Comparison of ENCODE assay signal across 21 mouse cellular contexts in genomic region chr1:91437573-91437972, GRCm38 (mm10). TPM values are rescaled to one million over a fixed set of nuclear protein-coding genes. Genes with fewer than 3 reads are reported as not detected.
DNase-seq lines count a peak whose midpoint lies in the region; ATAC-seq and TF ChIP-seq lines count a peak whose summit lies in the region.
"Had no signal": no experiment of that assay in that cellular context is flagged by ENCODE, and none has a peak within 500 bp of the region (broad histone marks: within the 10 kb centered on the region; RNA-seq: fewer than 3 reads in every experiment).

No protein-coding gene starts in this region.

- intact Hi-C loops in heart, adult 2 months (cut with DNase I), result loop anchor here (2.0 kb wide), 1 partner anchor 21 kb away; the partner anchor contains the start of gene Per2

- TF ChIP-seq POLR2A in heart, adult 2 months (IDR thresholded peaks at IDR 0.05; ENCODE audit: insufficient read depth, low read depth, low read length), result no peak

- H3K27ac ChIP-seq in heart, adult 2 months, result peak overlapping the region; percentile 94
- H3K27ac ChIP-seq in heart, embryonic 10.5 days, result no peak overlapping the region
- peak overlapping the region; percentile 99 for H3K27ac ChIP-seq in brown adipose tissue, adult 24 weeks (replicated peaks; ENCODE audit: low read depth, low read length)
- no peak overlapping the region for H3K27ac ChIP-seq in hindbrain, embryonic 13.5 days
- H3K27ac ChIP-seq in intestine, embryonic 16.5 days (ENCODE audit: low read length), result no peak overlapping the region
- H3K27ac ChIP-seq: forebrain, embryonic 10.5 days; macrophage; midbrain, embryonic 15.5 days had no signal

- TF ChIP-seq CTCF in heart, adult 2 months (IDR thresholded peaks at IDR 0.05), result no peak

- ATAC-seq in hindbrain, embryonic 13.5 days (ENCODE audit: low FRiP score), result no peak
- ATAC-seq in intestine, embryonic 16.5 days, result no peak
- ATAC-seq: hindbrain, embryonic 16.5 days; midbrain, embryonic 15.5 days had no signal

- 93% methylated on average over 7 of the region's 7 CpGs for WGBS in heart, adult 2 months
- 88% methylated on average over 7 of the region's 7 CpGs for WGBS in heart, embryonic 10.5 days
- WGBS in hindbrain, embryonic 13.5 days, result 91% methylated on average over 7 of the region's 7 CpGs
- WGBS in intestine, embryonic 16.5 days, result 87% methylated on average over 7 of the region's 7 CpGs

- no peak overlapping the region for H3K4me3 ChIP-seq in heart, adult 2 months
- H3K4me3 ChIP-seq in heart, embryonic 10.5 days, result no peak overlapping the region
- H3K4me3 ChIP-seq in brown adipose tissue, adult 24 weeks (ENCODE audit: insufficient read depth, low read depth, low read length), result no peak overlapping the region
- no peak overlapping the region for H3K4me3 ChIP-seq in hindbrain, embryonic 13.5 days
- no peak overlapping the region for H3K4me3 ChIP-seq in intestine, embryonic 16.5 days (ENCODE audit: low read length)
- H3K4me3 ChIP-seq: embryonic facial prominence, embryonic 13.5 days; forebrain, embryonic 10.5 days; layer of hippocampus, adult 2 months; left cerebral cortex, adult 2 months; midbrain, embryonic 15.5 days; stomach, embryonic 15.5 days had no signal

- H3K9ac ChIP-seq in heart, adult 2 months (ENCODE audit: low read depth, low read length), result no peak overlapping the region
- H3K9ac ChIP-seq in hindbrain, embryonic 13.5 days, result no peak overlapping the region
- no peak overlapping the region for H3K9ac ChIP-seq in intestine, embryonic 16.5 days (ENCODE audit: low read depth, low read length)
- H3K9ac ChIP-seq: embryonic facial prominence, embryonic 13.5 days; midbrain, embryonic 15.5 days; stomach, embryonic 15.5 days had no signal

- peaks cover 14% of the 10 kb centered on the region for H3K36me3 ChIP-seq in heart, adult 2 months (ENCODE audit: control insufficient read depth, insufficient read depth, low read length)
- peaks cover 47% of the 10 kb centered on the region; the same call in 1 of the 2 replicates for H3K36me3 ChIP-seq in heart, embryonic 10.5 days
- H3K36me3 ChIP-seq in hindbrain, embryonic 13.5 days, result peaks cover 64% of the 10 kb centered on the region
- peaks cover 21% of the 10 kb centered on the region for H3K36me3 ChIP-seq in intestine, embryonic 16.5 days (ENCODE audit: control insufficient read depth, insufficient read depth, low read length)
- H3K36me3 ChIP-seq: forebrain, embryonic 10.5 days had no signal

- no peak overlapping the region for H3K4me2 ChIP-seq in hindbrain, embryonic 13.5 days
- no peak overlapping the region for H3K4me2 ChIP-seq in intestine, embryonic 16.5 days (ENCODE audit: low read depth, low read length)
- H3K4me2 ChIP-seq: embryonic facial prominence, embryonic 13.5 days; midbrain, embryonic 15.5 days; stomach, embryonic 15.5 days had no signal

- no peaks in the 10 kb centered on the region for H3K9me3 ChIP-seq in heart, embryonic 10.5 days
- no peaks in the 10 kb centered on the region for H3K9me3 ChIP-seq in hindbrain, embryonic 13.5 days
- no peaks in the 10 kb centered on the region for H3K9me3 ChIP-seq in intestine, embryonic 16.5 days (ENCODE audit: control insufficient read depth, low read length)
- H3K9me3 ChIP-seq: embryonic facial prominence, embryonic 13.5 days; forebrain, embryonic 10.5 days; midbrain, embryonic 15.5 days; stomach, embryonic 15.5 days had no signal

- no peak for DNase-seq in heart, adult 2 months
- no peak for DNase-seq in heart, embryonic 10.5 days (ENCODE audit: low spot score)
- peak; percentile 51 for DNase-seq in 416B (ENCODE audit: low read depth)
- DNase-seq in lung, postnatal 10 days, result peak; percentile 59
- no peak for DNase-seq in cerebellum, adult 9-11 months
- DNase-seq: cerebellum, adult 11 months; gastrocnemius, postnatal 36 days; kidney, adult 9 months; spleen, adult 18-20 months; thymus, postnatal 14 days had no signal

- no peaks in the 10 kb centered on the region for H3K79me2 ChIP-seq in heart, adult 2 months (replicated peaks; ENCODE audit: control insufficient read depth, insufficient read depth, low read length)

- peaks cover 19% of the 10 kb centered on the region for H3K4me1 ChIP-seq in heart, adult 2 months (ENCODE audit: control insufficient read depth, insufficient read depth, low read length)
- peaks cover 16% of the 10 kb centered on the region for H3K4me1 ChIP-seq in heart, embryonic 10.5 days
- H3K4me1 ChIP-seq in brown adipose tissue, adult 24 weeks (ENCODE audit: control insufficient read depth, insufficient read depth, insufficient read length, low read length), result peaks cover 25% of the 10 kb centered on the region
- peaks cover 15% of the 10 kb centered on the region for H3K4me1 ChIP-seq in hindbrain, embryonic 13.5 days (replicated peaks)
- peaks cover 16% of the 10 kb centered on the region for H3K4me1 ChIP-seq in intestine, embryonic 16.5 days (ENCODE audit: control insufficient read depth, insufficient read depth, low read length)
- H3K4me1 ChIP-seq: midbrain, embryonic 15.5 days had no signal

- TF ChIP-seq EP300 in heart, adult 2 months (IDR thresholded peaks at IDR 0.05; ENCODE audit: insufficient read depth, low read depth, low read length), result no peak

- H3K27me3 ChIP-seq in heart, adult 2 months (ENCODE audit: control insufficient read depth, insufficient read depth, low read length), result no peaks in the 10 kb centered on the region
- no peaks in the 10 kb centered on the region for H3K27me3 ChIP-seq in heart, embryonic 10.5 days (ENCODE audit: insufficient read depth, poor library complexity, severe bottlenecking)
- no peaks in the 10 kb centered on the region for H3K27me3 ChIP-seq in hindbrain, embryonic 13.5 days
- H3K27me3 ChIP-seq in intestine, embryonic 16.5 days (replicated peaks; ENCODE audit: control insufficient read depth, insufficient read depth, low read length), result no peaks in the 10 kb centered on the region
- H3K27me3 ChIP-seq: embryonic facial prominence, embryonic 13.5 days; midbrain, embryonic 15.5 days; stomach, embryonic 15.5 days had no signal

RNA-seq across cellular contexts. Expression of gene Per2, which starts 21.6 kb away (rescaled TPM):
- 10 to 100 TPM in 1 of 2 experiments, 1 to 10 TPM in 1; 3.8 to 13.8 TPM for total RNA-seq in heart, adult 2 months (2021)
- polyA plus RNA-seq in heart, adult 2 months (2012; rRNA removed), result 5.3 and 6.3 TPM in 2 replicates
- 3.2 and 4.9 TPM in 2 replicates for polyA plus RNA-seq in heart, embryonic 10.5 days (2016; fragmentation: Nextera tagmentation; extraction: Ambion mirVana)
- polyA plus RNA-seq in brown adipose tissue, adult 24 weeks (2012; ENCODE audit: insufficient read depth, insufficient read length, missing spikeins), result 1.6 and 6.7 TPM in 2 replicates
- polyA plus RNA-seq in hindbrain, embryonic 13.5 days (2015; fragmentation: Nextera tagmentation; extraction: Ambion mirVana), result 4.3 and 4.6 TPM in 2 replicates
- polyA plus RNA-seq in intestine, embryonic 16.5 days (2015; fragmentation: Nextera tagmentation; extraction: Ambion mirVana), result 8.9 and 11.7 TPM in 2 replicates

RNA-seq across cellular contexts. Expression of gene Hes6, which starts 23.7 kb away (rescaled TPM):
- total RNA-seq in heart, adult 2 months (2021), result 10 to 100 TPM; 17.4 to 18.2 TPM
- 23.6 and 25.8 TPM in 2 replicates for polyA plus RNA-seq in heart, adult 2 months (2012; rRNA removed)
- polyA plus RNA-seq in heart, embryonic 10.5 days (2016; fragmentation: Nextera tagmentation; extraction: Ambion mirVana), result 70.6 and 74.2 TPM in 2 replicates
- polyA plus RNA-seq in brown adipose tissue, adult 24 weeks (2012; ENCODE audit: insufficient read depth, insufficient read length, missing spikeins), result 7.8 and 10.9 TPM in 2 replicates
- polyA plus RNA-seq in hindbrain, embryonic 13.5 days (2015; fragmentation: Nextera tagmentation; extraction: Ambion mirVana), result 207 and 235 TPM in 2 replicates
- 98.7 and 105 TPM in 2 replicates for polyA plus RNA-seq in intestine, embryonic 16.5 days (2015; fragmentation: Nextera tagmentation; extraction: Ambion mirVana)

RNA-seq across cellular contexts. Expression of gene Ilkap, which starts 39.0 kb away (rescaled TPM):
- total RNA-seq in heart, adult 2 months (2021), result 10 to 100 TPM; 47.3 to 49.0 TPM
- 36.6 and 43.6 TPM in 2 replicates for polyA plus RNA-seq in heart, adult 2 months (2012; rRNA removed)
- polyA plus RNA-seq in heart, embryonic 10.5 days (2016; fragmentation: Nextera tagmentation; extraction: Ambion mirVana), result 132 and 152 TPM in 2 replicates
- 37.9 and 39.9 TPM in 2 replicates for polyA plus RNA-seq in brown adipose tissue, adult 24 weeks (2012; ENCODE audit: insufficient read depth, insufficient read length, missing spikeins)
- 144 and 147 TPM in 2 replicates for polyA plus RNA-seq in hindbrain, embryonic 13.5 days (2015; fragmentation: Nextera tagmentation; extraction: Ambion mirVana)
- polyA plus RNA-seq in intestine, embryonic 16.5 days (2015; fragmentation: Nextera tagmentation; extraction: Ambion mirVana), result 102 and 112 TPM in 2 replicates

RNA-seq across cellular contexts. Expression of gene Traf3ip1, which starts 56.9 kb away (rescaled TPM):
- total RNA-seq in heart, adult 2 months (2021), result 1 to 10 TPM; 5.0 to 5.1 TPM
- polyA plus RNA-seq in heart, adult 2 months (2012; rRNA removed), result 5.0 and 5.3 TPM in 2 replicates
- polyA plus RNA-seq in heart, embryonic 10.5 days (2016; fragmentation: Nextera tagmentation; extraction: Ambion mirVana), result 6.1 and 7.3 TPM in 2 replicates
- polyA plus RNA-seq in brown adipose tissue, adult 24 weeks (2012; ENCODE audit: insufficient read depth, insufficient read length, missing spikeins), result 3.8 and 4.9 TPM in 2 replicates
- 9.4 and 10.6 TPM in 2 replicates for polyA plus RNA-seq in hindbrain, embryonic 13.5 days (2015; fragmentation: Nextera tagmentation; extraction: Ambion mirVana)
- polyA plus RNA-seq in intestine, embryonic 16.5 days (2015; fragmentation: Nextera tagmentation; extraction: Ambion mirVana), result 6.2 and 6.7 TPM in 2 replicates

Comparison
In these comparisons a context has a peak if more than half of its experiments do, and no peak if none do; other contexts are left out.
1. H3K27ac ChIP-seq: peak in heart, adult 2 months (single experiment) and brown adipose tissue, adult 24 weeks (single experiment); none in heart, embryonic 10.5 days (single experiment), hindbrain, embryonic 13.5 days (single experiment) and intestine, embryonic 16.5 days (single experiment).
2. DNase-seq: peak in 416B (single experiment) and lung, postnatal 10 days (single experiment); none in heart, adult 2 months (0 of 2), heart, embryonic 10.5 days (single experiment) and cerebellum, adult 9-11 months (single experiment).